Mouse (Mus musculus): ENCODE results near the gene Psmd3. TPM values are rescaled to one million over a fixed set of nuclear protein-coding genes. Genes with fewer than 3 reads are reported as not detected.
A peak's percentile ranks its signal among the peaks of the same experiment; 100 is the strongest.

The Psmd3 gene
- polyA plus RNA-seq, 1 experiment from 2014 or later, result 165 TPM

- Histone ChIP-seq H3K4me1 (0 out of 2 replicates have a peak, but pooled peaks cover 9% of the 10 kb centered on the region), H3K4me3 (no peak overlapping the region), H3K4me2 (no peak overlapping the region), H3K36me3 (peaks cover 84% of the 10 kb centered on the region), H3K27me3 (replicated peaks) (no peaks in the 10 kb centered on the region), H3K27ac (replicated peaks) (no peak overlapping the region), H3K9ac (no peak overlapping the region), H3K9me3 (no peaks in the 10 kb centered on the region)
- WGBS, result 75% methylated on average over 13 of the region's 13 CpGs
- no peak for ATAC-seq (ENCODE audit: extremely low read depth, insufficient number of reproducible peaks, low FRiP score, low TSS enrichment)
Measured at GRCm38 (mm10) chr11:98693201-98693600, 10.8 kb downstream of the Psmd3 start.

- no peak overlapping the region for H3K27ac ChIP-seq (replicated peaks)
- no peaks in the 10 kb centered on the region for H3K9me3 ChIP-seq
- H3K4me3 ChIP-seq, result no peak overlapping the region
- H3K27me3 ChIP-seq (replicated peaks), result no peaks in the 10 kb centered on the region
- H3K9ac ChIP-seq, result peak overlapping the region; percentile 44; the same call in 1 of the 2 replicates
- WGBS, result 80% methylated on average over 9 of the region's 9 CpGs
- H3K4me1 ChIP-seq, result 0 out of 2 replicates have a peak, but pooled peaks cover 9% of the 10 kb centered on the region
- no peak overlapping the region for H3K4me2 ChIP-seq
- ATAC-seq (ENCODE audit: extremely low read depth, insufficient number of reproducible peaks, low FRiP score, low TSS enrichment), result no peak
- peaks cover 80% of the 10 kb centered on the region for H3K36me3 ChIP-seq
Measured at GRCm38 (mm10) chr11:98693746-98694145, 11.4 kb downstream of the Psmd3 start.

- Histone ChIP-seq H3K36me3 (peaks cover 76% of the 10 kb centered on the region), H3K4me2 (no peak overlapping the region), H3K4me3 (no peak overlapping the region), H3K9me3 (no peaks in the 10 kb centered on the region), H3K27me3 (replicated peaks) (no peaks in the 10 kb centered on the region), H3K9ac (peak overlapping the region; percentile 44; the same call in 1 of the 2 replicates), H3K4me1 (0 out of 2 replicates have a peak, but pooled peaks cover 9% of the 10 kb centered on the region), H3K27ac (replicated peaks) (no peak overlapping the region)
- ATAC-seq (ENCODE audit: extremely low read depth, insufficient number of reproducible peaks, low FRiP score, low TSS enrichment), result no peak
- 63% methylated on average over 9 of the region's 9 CpGs for WGBS
Measured at GRCm38 (mm10) chr11:98694301-98694700, 11.9 kb downstream of the Psmd3 start.

GRCm38 (mm10) chr11:98695408-98695807 is 13.1 kb downstream of the Psmd3 start:
- Histone ChIP-seq H3K9me3 (no peaks in the 10 kb centered on the region), H3K9ac (no peak overlapping the region), H3K4me1 (peaks cover 13% of the 10 kb centered on the region), H3K36me3 (peaks cover 65% of the 10 kb centered on the region), H3K4me2 (no peak overlapping the region), H3K27ac (replicated peaks) (no peak overlapping the region), H3K4me3 (no peak overlapping the region), H3K27me3 (replicated peaks) (no peaks in the 10 kb centered on the region)
- ATAC-seq (ENCODE audit: extremely low read depth, insufficient number of reproducible peaks, low FRiP score, low TSS enrichment), result no peak
- 63% methylated on average over 14 of the region's 14 CpGs for WGBS

- ATAC-seq (ENCODE audit: extremely low read depth, insufficient number of reproducible peaks, low FRiP score, low TSS enrichment), result no peak
- no peak overlapping the region for H3K9ac ChIP-seq
- H3K27ac ChIP-seq (replicated peaks), result no peak overlapping the region
- H3K27me3 ChIP-seq (replicated peaks), result peaks cover 9% of the 10 kb centered on the region; the same call in 1 of the 2 replicates
- peaks cover 24% of the 10 kb centered on the region for H3K4me1 ChIP-seq
- H3K4me3 ChIP-seq, result no peak overlapping the region
- H3K36me3 ChIP-seq, result peaks cover 53% of the 10 kb centered on the region
- no peaks in the 10 kb centered on the region for H3K9me3 ChIP-seq
- 82% methylated on average over 14 of the region's 14 CpGs for WGBS
- no peak overlapping the region for H3K4me2 ChIP-seq
Measured at GRCm38 (mm10) chr11:98696454-98697216, 14.3 kb downstream of the Psmd3 start.

GRCm38 (mm10) chr11:98697225-98697624 is 14.9 kb downstream of the Psmd3 start:
- Histone ChIP-seq H3K36me3 (peaks cover 47% of the 10 kb centered on the region), H3K9me3 (no peaks in the 10 kb centered on the region), H3K4me2 (no peak overlapping the region), H3K9ac (no peak overlapping the region), H3K4me1 (peaks cover 24% of the 10 kb centered on the region), H3K27ac (replicated peaks) (no peak overlapping the region), H3K27me3 (replicated peaks) (peaks cover 9% of the 10 kb centered on the region; the same call in 1 of the 2 replicates), H3K4me3 (no peak overlapping the region)
- 87% methylated on average over 12 of the region's 12 CpGs for WGBS
- no peak for ATAC-seq (ENCODE audit: extremely low read depth, insufficient number of reproducible peaks, low FRiP score, low TSS enrichment)

GRCm38 (mm10) chr11:98698849-98699640 is 16.7 kb downstream of the Psmd3 start:
- H3K27me3 ChIP-seq (replicated peaks), result peaks cover 12% of the 10 kb centered on the region; the same call in 1 of the 2 replicates
- H3K4me2 ChIP-seq, result no peak overlapping the region
- H3K4me3 ChIP-seq, result no peak overlapping the region
- no peak for ATAC-seq (ENCODE audit: extremely low read depth, insufficient number of reproducible peaks, low FRiP score, low TSS enrichment)
- H3K4me1 ChIP-seq, result peaks cover 20% of the 10 kb centered on the region
- WGBS, result 79% methylated on average over 16 of the region's 16 CpGs
- H3K36me3 ChIP-seq, result peaks cover 32% of the 10 kb centered on the region
- H3K9ac ChIP-seq, result no peak overlapping the region
- no peaks in the 10 kb centered on the region for H3K9me3 ChIP-seq
- no peak overlapping the region for H3K27ac ChIP-seq (replicated peaks)

GRCm38 (mm10) chr11:98699911-98700310 is 17.6 kb downstream of the Psmd3 start:
- 31% methylated on average over 4 of the region's 4 CpGs for WGBS
- Histone ChIP-seq H3K27ac (replicated peaks) (no peak overlapping the region), H3K9me3 (no peaks in the 10 kb centered on the region), H3K36me3 (peaks cover 32% of the 10 kb centered on the region), H3K4me3 (no peak overlapping the region), H3K4me1 (peaks cover 15% of the 10 kb centered on the region), H3K27me3 (replicated peaks) (peaks cover 12% of the 10 kb centered on the region; the same call in 1 of the 2 replicates), H3K9ac (no peak overlapping the region), H3K4me2 (no peak overlapping the region)
- no peak for ATAC-seq (ENCODE audit: extremely low read depth, insufficient number of reproducible peaks, low FRiP score, low TSS enrichment)

- Histone ChIP-seq H3K9ac (peak within 1 kb of the TSS; percentile 47; the same call in 1 of the 2 replicates), H3K27me3 (replicated peaks) (peaks cover 12% of the 10 kb centered on the region; the same call in 1 of the 2 replicates), H3K4me3 (no peak within 1 kb of the TSS), H3K27ac (replicated peaks) (no peak within 1 kb of the TSS), H3K36me3 (peaks cover 32% of the 10 kb centered on the region), H3K4me2 (no peak within 1 kb of the TSS), H3K9me3 (no peaks in the 10 kb centered on the region), H3K4me1 (peaks cover 15% of the 10 kb centered on the region)
- 40% methylated on average over 10 of the region's 10 CpGs for WGBS
- no peak for ATAC-seq (ENCODE audit: extremely low read depth, insufficient number of reproducible peaks, low FRiP score, low TSS enrichment)
Measured at GRCm38 (mm10) chr11:98701213-98701670, 18.9 kb downstream of the Psmd3 start, which contains the start of gene Csf3. Gene Csf3, plus strand, starts transcription at chr11:98701263.

- Histone ChIP-seq H3K36me3 (peaks cover 36% of the 10 kb centered on the region), H3K27me3 (replicated peaks) (peaks cover 12% of the 10 kb centered on the region; the same call in 1 of the 2 replicates), H3K4me3 (no peak overlapping the region), H3K9ac (no peak overlapping the region; the same call in 1 of the 2 replicates), H3K4me2 (no peak overlapping the region), H3K9me3 (no peaks in the 10 kb centered on the region), H3K27ac (replicated peaks) (no peak overlapping the region), H3K4me1 (peaks cover 19% of the 10 kb centered on the region)
- 68% methylated on average over 5 of the region's 5 CpGs for WGBS
- ATAC-seq (ENCODE audit: extremely low read depth, insufficient number of reproducible peaks, low FRiP score, low TSS enrichment), result no peak
Measured at GRCm38 (mm10) chr11:98702323-98702722, 20.0 kb downstream of the Psmd3 start.

- Histone ChIP-seq H3K4me2 (no peak overlapping the region), H3K27me3 (replicated peaks) (peaks cover 12% of the 10 kb centered on the region; the same call in 1 of the 2 replicates), H3K4me1 (peaks cover 46% of the 10 kb centered on the region), H3K9ac (no peak overlapping the region), H3K27ac (replicated peaks) (no peak overlapping the region), H3K4me3 (no peak overlapping the region), H3K36me3 (peaks cover 60% of the 10 kb centered on the region), H3K9me3 (no peaks in the 10 kb centered on the region)
- no peak for ATAC-seq (ENCODE audit: extremely low read depth, insufficient number of reproducible peaks, low FRiP score, low TSS enrichment)
- WGBS, result 89% methylated on average over 10 of the region's 10 CpGs
Measured at GRCm38 (mm10) chr11:98705021-98705420, 22.7 kb downstream of the Psmd3 start.

All from heart, embryonic 13.5 days (tissue).